Mouse (Mus musculus): ENCODE results near the gene Arhgap8. TPM values are rescaled to one million over a fixed set of nuclear protein-coding genes. Genes with fewer than 3 reads are reported as not detected.

Gene Arhgap8
- 3.0 and 4.9 TPM in 2 replicates for polyA plus RNA-seq (2014; fragmentation: Nextera tagmentation; extraction: Ambion mirVana)

GRCm38 (mm10) chr15:84719791-84720190 is at the start of gene Arhgap8:
Gene Arhgap8, plus strand, starts transcription at chr15:84720052.
- Histone ChIP-seq H3K9ac (ENCODE audit: low read length) (no peak within 1 kb of the TSS), H3K4me3 (ENCODE audit: low read depth, low read length) (peak within 1 kb of the TSS; percentile 10; the same call in 1 of the 2 replicates), H3K4me1 (ENCODE audit: control insufficient read depth, insufficient read depth, low read length) (peaks cover 14% of the 10 kb centered on the region), H3K27ac (ENCODE audit: low read depth, low read length) (no peak within 1 kb of the TSS), H3K4me2 (ENCODE audit: low read depth) (peak within 1 kb of the TSS; percentile 33), H3K27me3 (ENCODE audit: control insufficient read depth, insufficient read depth, low read length) (peaks cover 26% of the 10 kb centered on the region), H3K9me3 (ENCODE audit: control insufficient read depth, low read length) (no peaks in the 10 kb centered on the region), H3K36me3 (ENCODE audit: control insufficient read depth, insufficient read depth, low read length) (no peaks in the 10 kb centered on the region)
- 2% methylated on average over 24 of the region's 24 CpGs for WGBS
- ATAC-seq (ENCODE audit: insufficient read depth, low FRiP score, low TSS enrichment): no peak
- DNase-seq (ENCODE audit: low spot score): no peak

GRCm38 (mm10) chr15:84670657-84671055 is 49.2 kb upstream of the Arhgap8 start:
- H3K9me3 ChIP-seq (ENCODE audit: control insufficient read depth, low read length): no peaks in the 10 kb centered on the region
- no peak for ATAC-seq (ENCODE audit: insufficient read depth, low FRiP score, low TSS enrichment)
- no peak overlapping the region for H3K9ac ChIP-seq (ENCODE audit: low read length)
- no peak overlapping the region for H3K27ac ChIP-seq (ENCODE audit: low read depth, low read length)
- H3K27me3 ChIP-seq (ENCODE audit: control insufficient read depth, insufficient read depth, low read length): no peaks in the 10 kb centered on the region
- H3K36me3 ChIP-seq (ENCODE audit: control insufficient read depth, insufficient read depth, low read length): no peaks in the 10 kb centered on the region
- H3K4me1 ChIP-seq (ENCODE audit: control insufficient read depth, insufficient read depth, low read length): no peaks in the 10 kb centered on the region; the same call in 1 of the 2 replicates
- H3K4me2 ChIP-seq (ENCODE audit: low read depth): no peak overlapping the region
- DNase-seq (ENCODE audit: low spot score): no peak
- H3K4me3 ChIP-seq (ENCODE audit: low read depth, low read length): no peak overlapping the region
- WGBS: 78% methylated on average over 4 of the region's 4 CpGs

- Histone ChIP-seq H3K27me3 (ENCODE audit: control insufficient read depth, insufficient read depth, low read length) (no peaks in the 10 kb centered on the region), H3K4me3 (ENCODE audit: low read depth, low read length) (no peak overlapping the region), H3K27ac (ENCODE audit: low read depth, low read length) (no peak overlapping the region), H3K9ac (ENCODE audit: low read length) (no peak overlapping the region), H3K4me1 (ENCODE audit: control insufficient read depth, insufficient read depth, low read length) (no peaks in the 10 kb centered on the region; the same call in 1 of the 2 replicates), H3K4me2 (ENCODE audit: low read depth) (no peak overlapping the region), H3K9me3 (ENCODE audit: control insufficient read depth, low read length) (no peaks in the 10 kb centered on the region), H3K36me3 (ENCODE audit: control insufficient read depth, insufficient read depth, low read length) (no peaks in the 10 kb centered on the region)
- DNase-seq (ENCODE audit: low spot score) (no peak), ATAC-seq (ENCODE audit: insufficient read depth, low FRiP score, low TSS enrichment) (no peak)
- 57% methylated on average over 9 of the region's 9 CpGs for WGBS
Measured at GRCm38 (mm10) chr15:84671401-84672307, 48.2 kb upstream of the Arhgap8 start.

- ATAC-seq (ENCODE audit: insufficient read depth, low FRiP score, low TSS enrichment): no peak
- no peak overlapping the region for H3K27ac ChIP-seq (ENCODE audit: low read depth, low read length)
- no peak overlapping the region for H3K9ac ChIP-seq (ENCODE audit: low read length)
- no peaks in the 10 kb centered on the region for H3K9me3 ChIP-seq (ENCODE audit: control insufficient read depth, low read length)
- WGBS: 83% methylated on average over 4 of the region's 4 CpGs
- no peak overlapping the region for H3K4me3 ChIP-seq (ENCODE audit: low read depth, low read length)
- DNase-seq (ENCODE audit: low spot score): no peak
- no peaks in the 10 kb centered on the region for H3K27me3 ChIP-seq (ENCODE audit: control insufficient read depth, insufficient read depth, low read length)
- no peaks in the 10 kb centered on the region; the same call in 1 of the 2 replicates for H3K4me1 ChIP-seq (ENCODE audit: control insufficient read depth, insufficient read depth, low read length)
- no peak overlapping the region for H3K4me2 ChIP-seq (ENCODE audit: low read depth)
- H3K36me3 ChIP-seq (ENCODE audit: control insufficient read depth, insufficient read depth, low read length): no peaks in the 10 kb centered on the region
Measured at GRCm38 (mm10) chr15:84672308-84672615, 47.6 kb upstream of the Arhgap8 start.

GRCm38 (mm10) chr15:84672616-84673015 is 47.2 kb upstream of the Arhgap8 start:
- Histone ChIP-seq H3K27ac (ENCODE audit: low read depth, low read length) (no peak overlapping the region), H3K9me3 (ENCODE audit: control insufficient read depth, low read length) (no peaks in the 10 kb centered on the region), H3K36me3 (ENCODE audit: control insufficient read depth, insufficient read depth, low read length) (no peaks in the 10 kb centered on the region), H3K27me3 (ENCODE audit: control insufficient read depth, insufficient read depth, low read length) (no peaks in the 10 kb centered on the region), H3K4me3 (ENCODE audit: low read depth, low read length) (no peak overlapping the region), H3K4me2 (ENCODE audit: low read depth) (no peak overlapping the region), H3K9ac (ENCODE audit: low read length) (no peak overlapping the region), H3K4me1 (ENCODE audit: control insufficient read depth, insufficient read depth, low read length) (no peaks in the 10 kb centered on the region; the same call in 1 of the 2 replicates)
- DNase-seq (ENCODE audit: low spot score): no peak
- WGBS: 73% methylated on average over 3 of the region's 3 CpGs
- ATAC-seq (ENCODE audit: insufficient read depth, low FRiP score, low TSS enrichment): no peak

- Histone ChIP-seq H3K4me2 (ENCODE audit: low read depth) (no peak overlapping the region), H3K9me3 (ENCODE audit: control insufficient read depth, low read length) (no peaks in the 10 kb centered on the region), H3K4me1 (ENCODE audit: control insufficient read depth, insufficient read depth, low read length) (no peaks in the 10 kb centered on the region), H3K27ac (ENCODE audit: low read depth, low read length) (no peak overlapping the region), H3K36me3 (ENCODE audit: control insufficient read depth, insufficient read depth, low read length) (no peaks in the 10 kb centered on the region), H3K27me3 (ENCODE audit: control insufficient read depth, insufficient read depth, low read length) (no peaks in the 10 kb centered on the region), H3K9ac (ENCODE audit: low read length) (no peak overlapping the region), H3K4me3 (ENCODE audit: low read depth, low read length) (no peak overlapping the region)
- WGBS: 76% methylated on average over 11 of the region's 11 CpGs
- no peak for ATAC-seq (ENCODE audit: insufficient read depth, low FRiP score, low TSS enrichment)
- DNase-seq (ENCODE audit: low spot score): no peak
Measured at GRCm38 (mm10) chr15:84674329-84675067, 45.4 kb upstream of the Arhgap8 start.

- H3K9me3 ChIP-seq (ENCODE audit: control insufficient read depth, low read length): no peaks in the 10 kb centered on the region
- H3K4me2 ChIP-seq (ENCODE audit: low read depth): no peak overlapping the region
- H3K27ac ChIP-seq (ENCODE audit: low read depth, low read length): no peak overlapping the region
- 81% methylated on average over 8 of the region's 8 CpGs for WGBS
- H3K27me3 ChIP-seq (ENCODE audit: control insufficient read depth, insufficient read depth, low read length): no peaks in the 10 kb centered on the region
- DNase-seq (ENCODE audit: low spot score): no peak
- H3K4me3 ChIP-seq (ENCODE audit: low read depth, low read length): no peak overlapping the region
- H3K4me1 ChIP-seq (ENCODE audit: control insufficient read depth, insufficient read depth, low read length): no peaks in the 10 kb centered on the region; the same call in 1 of the 2 replicates
- H3K36me3 ChIP-seq (ENCODE audit: control insufficient read depth, insufficient read depth, low read length): no peaks in the 10 kb centered on the region
- no peak for ATAC-seq (ENCODE audit: insufficient read depth, low FRiP score, low TSS enrichment)
- H3K9ac ChIP-seq (ENCODE audit: low read length): no peak overlapping the region
Measured at GRCm38 (mm10) chr15:84675317-84675716, 44.5 kb upstream of the Arhgap8 start.

GRCm38 (mm10) chr15:84677943-84678342 is 41.9 kb upstream of the Arhgap8 start:
- no peaks in the 10 kb centered on the region for H3K36me3 ChIP-seq (ENCODE audit: control insufficient read depth, insufficient read depth, low read length)
- no peak overlapping the region for H3K9ac ChIP-seq (ENCODE audit: low read length)
- no peaks in the 10 kb centered on the region for H3K27me3 ChIP-seq (ENCODE audit: control insufficient read depth, insufficient read depth, low read length)
- no peak overlapping the region for H3K4me2 ChIP-seq (ENCODE audit: low read depth)
- H3K9me3 ChIP-seq (ENCODE audit: control insufficient read depth, low read length): no peaks in the 10 kb centered on the region
- H3K27ac ChIP-seq (ENCODE audit: low read depth, low read length): no peak overlapping the region
- peaks cover 3% of the 10 kb centered on the region for H3K4me1 ChIP-seq (ENCODE audit: control insufficient read depth, insufficient read depth, low read length)
- WGBS: 71% methylated on average over 11 of the region's 11 CpGs
- DNase-seq (ENCODE audit: low spot score) (no peak), ATAC-seq (ENCODE audit: insufficient read depth, low FRiP score, low TSS enrichment) (no peak)
- no peak overlapping the region for H3K4me3 ChIP-seq (ENCODE audit: low read depth, low read length)

Data from neural tube, embryonic 11.5 days (tissue).